Mouse (Mus musculus) heart, adult 2 months (tissue): ENCODE measurements around the gene Hoxb9. TPM values are rescaled to one million over a fixed set of nuclear protein-coding genes. Genes with fewer than 3 reads are reported as not detected.

Experiments used
- DNase-seq, 2 experiments: peaks; one replicate each; pipeline ENCODE4 v3.0.0; 2021
- H3K27ac ChIP-seq: fragments of 200-600 bp; 2 replicates; pipeline ENCODE4 v1.8.1; 2022
- H3K27me3 ChIP-seq: fragments of 200-500 bp; 2 replicates; pipeline ENCODE4 v1.6.1; 2012; ENCODE audit warnings: mild to moderate bottlenecking, low read length, inconsistent platforms, mixed read lengths; ENCODE audit not compliant: control insufficient read depth, insufficient read depth
- H3K36me3 ChIP-seq: fragments of 200-500 bp; 2 replicates; pipeline ENCODE4 v1.6.1; 2012; ENCODE audit warnings: low read length, inconsistent platforms; ENCODE audit not compliant: control insufficient read depth, insufficient read depth
- H3K4me1 ChIP-seq: fragments of 200-500 bp; 2 replicates; pipeline ENCODE4 v1.6.1; 2011; ENCODE audit warnings: low read length; ENCODE audit not compliant: control insufficient read depth, insufficient read depth
- H3K4me3 ChIP-seq: fragments of 200-600 bp; 2 replicates; pipeline ENCODE4 v1.8.1; 2022
- H3K79me2 ChIP-seq: fragments of 200-500 bp; replicated peaks from 2 replicates; pipeline ENCODE4 v1.6.1; 2012; ENCODE audit warnings: mild to moderate bottlenecking, inconsistent platforms, low read length, moderate library complexity, mixed read lengths; ENCODE audit not compliant: control insufficient read depth, insufficient read depth
- H3K9ac ChIP-seq: fragments of 200-500 bp; 2 replicates; pipeline ENCODE4 v1.6.1; 2012; ENCODE audit warnings: low read depth, mild to moderate bottlenecking, control low read depth, inconsistent platforms, low read length, mixed read lengths
- CTCF ChIP-seq: fragments of 200-600 bp; IDR thresholded peaks from 2 replicates; pipeline ENCODE4 v1.8.1; 2022; ENCODE audit warnings: antibody characterized with exemption, mild to moderate bottlenecking, moderate library complexity
- EP300 ChIP-seq: fragments of 200-500 bp; IDR thresholded peaks from 2 replicates; pipeline ENCODE4 v1.6.1; 2011; ENCODE audit warnings: low read depth, low read length, control low read depth; ENCODE audit not compliant: insufficient read depth
- POLR2A ChIP-seq: fragments of 200-500 bp; IDR thresholded peaks from 2 replicates; pipeline ENCODE4 v1.6.1; 2011; ENCODE audit warnings: mild to moderate bottlenecking, low read depth, low read length, control low read depth; ENCODE audit not compliant: insufficient read depth
- WGBS: fragments of 180-500 bp; shearing (Covaris S2); methylation state at CpG from one replicate; pipeline ENCODE4 v1.1.7; 2018; 5-methylcytosine and 5-hydroxymethylcytosine counted together
- intact Hi-C: fragments of 180-260 bp; cut with DNase I; formaldehyde crosslinking; loops from one replicate; pipeline ENCODE4 v1.15.1; 2025
- polyA plus RNA-seq: library from polyadenylated mRNA; depleted of rRNA; stranded (reverse); fragments of >200 nt; gene quantifications from 2 replicates; pipeline ENCODE4 v1.2.3, GENCODE M21; 2012
- total RNA-seq, 2 experiments: library from RNA; stranded (reverse); gene quantifications; 2 replicates each; pipeline ENCODE4 v1.2.3; 2021

The Hoxb9 gene
- total and polyA plus RNA-seq, 3 experiments = not detected

GRCm38 (mm10) chr11:96289837-96290236 is 18.6 kb downstream of the Hoxb9 start:
- H3K79me2 ChIP-seq = no peaks in the 10 kb centered on the region
- no peaks in the 10 kb centered on the region; the same call in 1 of the 2 replicates for H3K4me1 ChIP-seq
- WGBS = 20% methylated on average over 6 of the region's 6 CpGs
- no peaks in the 10 kb centered on the region for H3K36me3 ChIP-seq
- no peak overlapping the region for H3K4me3 ChIP-seq
- no peak for DNase-seq
- H3K27me3 ChIP-seq = peaks cover 48% of the 10 kb centered on the region
- no peak overlapping the region for H3K9ac ChIP-seq
- intact Hi-C loops = loop anchor here (10.0 kb wide), 2 partner anchors 285 to 435 kb away; partner anchors contain the start of gene Igf2bp1
- TF ChIP-seq CTCF (no peak), POLR2A (no peak), EP300 (no peak)
- no peak overlapping the region for H3K27ac ChIP-seq

- no peak for DNase-seq
- H3K4me3 ChIP-seq = no peak overlapping the region
- intact Hi-C loops = no loop called here
- no peak overlapping the region for H3K27ac ChIP-seq
- H3K9ac ChIP-seq = no peak overlapping the region
- no peaks in the 10 kb centered on the region for H3K4me1 ChIP-seq
- no peaks in the 10 kb centered on the region for H3K79me2 ChIP-seq
- WGBS = 29% methylated on average over 17 of the region's 17 CpGs
- peaks cover 47% of the 10 kb centered on the region for H3K27me3 ChIP-seq
- TF ChIP-seq POLR2A = no peak
- no peak for TF ChIP-seq EP300
- TF ChIP-seq CTCF = no peak
- H3K36me3 ChIP-seq = no peaks in the 10 kb centered on the region
These were observed 19.6 kb downstream of the Hoxb9 start for GRCm38 (mm10) chr11:96290705-96291355.

- H3K4me3 ChIP-seq = no peak within 1 kb of the TSS
- WGBS = 5% methylated on average over 22 of the region's 22 CpGs
These were observed 20.7 kb downstream of the Hoxb9 start, which contains the start of gene Hoxb6 for GRCm38 (mm10) chr11:96291681-96292564. Hoxb6 (plus strand) TSS chr11:96292476.

GRCm38 (mm10) chr11:96292565-96293301 is 21.5 kb downstream of the Hoxb9 start:
- no peaks in the 10 kb centered on the region for H3K79me2 ChIP-seq
- intact Hi-C loops = no loop called here
- H3K27me3 ChIP-seq = peaks cover 41% of the 10 kb centered on the region
- 4% methylated on average over 12 of the region's 12 CpGs for WGBS
- no peak overlapping the region for H3K27ac ChIP-seq
- DNase-seq = no peak
- H3K9ac ChIP-seq = no peak overlapping the region
- no peak overlapping the region for H3K4me3 ChIP-seq
- no peaks in the 10 kb centered on the region for H3K36me3 ChIP-seq
- TF ChIP-seq EP300 = no peak
- no peak for TF ChIP-seq POLR2A
- TF ChIP-seq CTCF = no peak
- no peaks in the 10 kb centered on the region for H3K4me1 ChIP-seq

More at GRCm38 (mm10) chr11:96291681-96292564, 20.7 kb downstream of the Hoxb9 start, which contains the start of gene Hoxb6:
- Histone ChIP-seq H3K27me3 (peaks cover 43% of the 10 kb centered on the region), H3K4me1 (no peaks in the 10 kb centered on the region), H3K27ac (no peak within 1 kb of the TSS), H3K36me3 (no peaks in the 10 kb centered on the region), H3K9ac (no peak within 1 kb of the TSS), H3K79me2 (no peaks in the 10 kb centered on the region)
- no peak for DNase-seq
- intact Hi-C loops = no loop called here
- TF ChIP-seq CTCF (no peak), POLR2A (no peak), EP300 (no peak)

- Histone ChIP-seq H3K4me1 (no peaks in the 10 kb centered on the region), H3K79me2 (no peaks in the 10 kb centered on the region), H3K27ac (no peak overlapping the region), H3K27me3 (peaks cover 40% of the 10 kb centered on the region), H3K9ac (no peak overlapping the region), H3K36me3 (no peaks in the 10 kb centered on the region), H3K4me3 (no peak overlapping the region)
- DNase-seq = no peak
- 6% methylated on average over 22 of the region's 22 CpGs for WGBS
- TF ChIP-seq POLR2A (no peak), EP300 (no peak), CTCF (no peak)
- intact Hi-C loops = no loop called here
These were observed 22.2 kb downstream of the Hoxb9 start for GRCm38 (mm10) chr11:96293302-96293921.
